Mouse (Mus musculus): Measurements from ENCODE around the gene Cpne9.

Cpne9 gene

GRCm38 (mm10) chr6:113351161-113351560 lies 69.1 kb downstream of the Cpne9 start:
- ChIA-PET CTCF (no interaction called here), POLR2A (interaction anchor here (0.7 to 3.5 kb wide), 12 partner anchors 9 to 45 kb away, joined by 3 to 19 read pairs (median 4); partner anchors contain the start of gene Ogg1 (in 1 of the 4))

DNA sequence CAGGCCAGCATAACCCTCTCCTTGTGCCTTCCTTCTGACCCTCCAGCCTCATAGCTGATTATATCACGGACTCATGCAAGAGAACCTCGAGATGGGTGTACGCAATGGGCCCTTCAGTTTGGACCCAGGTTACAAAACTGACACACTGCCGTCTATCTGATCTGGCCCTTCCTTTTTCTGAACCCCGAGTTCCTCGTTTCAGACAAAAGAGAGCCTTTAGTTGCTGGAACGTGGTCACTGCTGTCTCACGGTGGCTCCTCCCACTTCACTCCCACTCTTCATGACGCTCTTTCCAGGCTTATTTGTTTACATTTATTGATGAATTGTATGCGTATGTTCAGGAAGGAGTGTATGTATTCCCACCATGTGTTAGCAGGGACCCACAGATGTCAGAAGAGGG lies 69.5 kb downstream of the Cpne9 start:
- CTCF ChIA-PET, result interaction anchor here in 2 of 4 experiments (0.6 to 1.3 kb wide), 2 partner anchors 10 to 15 kb away, joined by 3 read pairs; no protein-coding TSS in a partner anchor
- POLR2A ChIA-PET, result interaction anchor here (0.7 to 3.5 kb wide), 12 partner anchors 9 to 45 kb away, joined by 3 to 19 read pairs (median 4); partner anchors contain the start of gene Ogg1 (in 1 of the 4)

DNA sequence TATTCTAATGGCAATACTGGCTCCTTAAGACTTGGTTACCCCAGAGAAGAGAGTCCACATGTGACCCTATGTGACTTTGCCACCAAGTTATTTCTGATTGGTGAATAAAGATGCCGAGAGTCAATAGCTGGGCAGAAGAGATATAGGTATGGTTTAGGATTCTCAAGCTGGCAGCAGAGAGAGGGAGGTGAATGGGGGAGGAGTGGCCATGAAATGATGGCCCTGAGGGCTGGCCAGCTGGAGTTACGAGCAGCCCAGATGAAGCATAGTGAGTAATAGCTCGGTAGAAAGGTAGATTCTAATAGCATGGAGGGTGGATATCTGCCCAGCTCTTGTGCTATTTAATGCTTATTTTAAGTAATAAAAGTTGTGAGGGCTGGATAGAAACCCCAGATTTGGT lies 70.7 kb downstream of the Cpne9 start:
- POLR2A ChIA-PET, result interaction anchor here (0.6 to 2.8 kb wide), 15 partner anchors 9 to 344 kb away, joined by 3 to 14 read pairs (median 3); partner anchors contain the start of genes Camk1 (in 3 of the 4) and Tatdn2 (in 1 of the 4)
- CTCF ChIA-PET, result interaction anchor here in 1 of 4 experiments (0.6 to 1.3 kb wide), 3 partner anchors 9 to 174 kb away, joined by 3 to 4 read pairs (median 3); partner anchors contain the start of gene Jagn1

- ChIA-PET CTCF (interaction anchor here in 2 of 4 experiments (0.6 to 0.7 kb wide), 2 partner anchors 49 to 59 kb away, joined by 3 to 4 read pairs; no protein-coding TSS in a partner anchor), POLR2A (interaction anchor here in 2 of 4 experiments (0.7 to 2.8 kb wide), 7 partner anchors 8 to 84 kb away, joined by 3 to 14 read pairs (median 6); partner anchors contain the start of gene Camk1 (in 2 of the 2))
Measured at GRCm38 (mm10) chr6:113353696-113354095, 71.6 kb downstream of the Cpne9 start.

Measured in embryonic stem cell, embryonic (primary cell).